Mouse (Mus musculus) erythroblast, embryonic 14.5 days (primary cell): ENCODE results near the gene Fam98c. TPM values are rescaled to one million over a fixed set of nuclear protein-coding genes. Genes with fewer than 3 reads are reported as not detected.

Source experiments
- H3K27me3 ChIP-seq: 2 replicates; pipeline ENCODE4 v1.6.1; 2012; ENCODE audit warnings: inconsistent platforms; ENCODE audit not compliant: control insufficient read depth
- H3K36me3 ChIP-seq: 2 replicates; pipeline ENCODE4 v1.6.1; 2012; ENCODE audit warnings: mild to moderate bottlenecking, inconsistent platforms; ENCODE audit not compliant: control insufficient read depth
- H3K4me1 ChIP-seq: 2 replicates; pipeline ENCODE4 v1.6.1; 2012; ENCODE audit warnings: inconsistent platforms; ENCODE audit not compliant: control insufficient read depth
- H3K4me3 ChIP-seq: replicated peaks from 2 replicates; pipeline ENCODE3; 2012; ENCODE audit warnings: moderate library complexity, mild to moderate bottlenecking, inconsistent platforms
- H3K9me3 ChIP-seq: 2 replicates; pipeline ENCODE4 v1.6.1; 2012; ENCODE audit warnings: low read length, inconsistent platforms, mixed read lengths; ENCODE audit not compliant: control insufficient read depth
- GATA1 ChIP-seq: IDR thresholded peaks from 2 replicates; pipeline ENCODE4 v1.6.1; 2012; ENCODE audit warnings: low read length, inconsistent platforms, mixed read lengths
- TAL1 ChIP-seq: IDR thresholded peaks from 3 replicates; pipeline ENCODE4 v1.6.1; 2012; ENCODE audit warnings: low read length, inconsistent platforms, mixed read lengths
- polyA plus RNA-seq: library from polyadenylated mRNA; stranded (reverse); fragments of >175 nt; gene quantifications from 2 replicates; pipeline ENCODE4 v1.2.3, GENCODE M21; 2012

Gene Fam98c
- polyA plus RNA-seq, 1 experiment = 1.1 TPM

GRCm38 (mm10) chr7:29118142-29118851, 37.7 kb downstream of the Fam98c start:
- Histone ChIP-seq H3K4me3 (no peak overlapping the region), H3K27me3 (no peaks in the 10 kb centered on the region), H3K4me1 (no peaks in the 10 kb centered on the region), H3K36me3 (no peaks in the 10 kb centered on the region), H3K9me3 (no peaks in the 10 kb centered on the region)
- no peak for TF ChIP-seq GATA1
- no peak for TF ChIP-seq TAL1

GRCm38 (mm10) chr7:29108992-29109955, 46.8 kb downstream of the Fam98c start:
- Histone ChIP-seq H3K4me1 (peaks cover 3% of the 10 kb centered on the region; the same call in 1 of the 2 replicates), H3K4me3 (no peak overlapping the region), H3K27me3 (no peaks in the 10 kb centered on the region), H3K9me3 (no peaks in the 10 kb centered on the region), H3K36me3 (no peaks in the 10 kb centered on the region)
- no peak for TF ChIP-seq GATA1
- TF ChIP-seq TAL1 = no peak

Other genes with a start within 250 kb of the Fam98c start
- 86.9 and 109 TPM in 2 replicates for gene Actn4, start 193.9 kb downstream of the Fam98c start, polyA plus RNA-seq
- gene Eif3k, start 174.4 kb downstream of the Fam98c start, polyA plus RNA-seq = 17.8 and 48.0 TPM in 2 replicates
- 8.4 and 11.7 TPM in 2 replicates for gene Map4k1, start 174.2 kb downstream of the Fam98c start, polyA plus RNA-seq
- gene Ryr1, start 31.1 kb downstream of the Fam98c start, polyA plus RNA-seq = under 0.01 TPM in 1 of 2 replicates, not detected in the other
- 0.03 TPM in 1 of 2 replicates, not detected in the other for gene Rasgrp4, start 21.4 kb downstream of the Fam98c start, polyA plus RNA-seq
- gene Ggn, start 14.0 kb upstream of the Fam98c start, polyA plus RNA-seq = 0.07 TPM in 1 of 2 replicates, not detected in the other
- 0.03 and 0.04 TPM in 2 replicates for gene Spred3, start 14.2 kb upstream of the Fam98c start, polyA plus RNA-seq
- gene Psmd8, start 24.5 kb upstream of the Fam98c start, polyA plus RNA-seq = 11.2 and 15.7 TPM in 2 replicates
- gene Catsperg1, start 57.8 kb upstream of the Fam98c start, polyA plus RNA-seq = not detected in 2 replicates
- gene Kcnk6, start 76.3 kb upstream of the Fam98c start, polyA plus RNA-seq = 0.08 TPM in 1 of 2 replicates, not detected in the other
- 6.4 and 6.9 TPM in 2 replicates for gene Yif1b, start 82.1 kb upstream of the Fam98c start, polyA plus RNA-seq
- gene 2200002D01Rik, start 92.2 kb upstream of the Fam98c start, polyA plus RNA-seq = 0.19 TPM in 1 of 2 replicates, not detected in the other
- 0.50 and 0.57 TPM in 2 replicates for gene Spint2, start 125.7 kb upstream of the Fam98c start, polyA plus RNA-seq
- gene Ppp1r14a, start 133.1 kb upstream of the Fam98c start, polyA plus RNA-seq = 0.07 TPM in 1 of 2 replicates, not detected in the other
- 0.06 and 0.13 TPM in 2 replicates for gene Dpf1, start 147.7 kb upstream of the Fam98c start, polyA plus RNA-seq